Mouse (Mus musculus) lung, embryonic 15.5 days (tissue): ENCODE measurements at regions not wholly inside any gene's neighbourhood (a gene's known extent, or its start where the extent isn't known, plus 50 kb on each side); places are given as distances from the start of the nearest gene placed in this dataset.
A peak's percentile ranks its signal among the peaks of the same experiment; 100 is the strongest.
"Not testable (repeated sequence)": the region's sequence is repeated elsewhere in the genome, so short reads cannot be mapped to it uniquely, and the experiment has no call there.

Experiments
- ATAC-seq: fragments of 200-750 bp; cut with Nextera tagmentation; 2 replicates; pipeline ENCODE4 v1.8.0; 2017; ENCODE audit warnings: moderate number of reproducible peaks, borderline replicate concordance; ENCODE audit not compliant: low FRiP score, low TSS enrichment; ENCODE audit errors: extremely low read depth
- H3K27ac ChIP-seq: fragments of 300-500 bp; sonication (generic); 2 replicates; pipeline ENCODE4 v1.5.1; 2015; ENCODE audit warnings: moderate library complexity, mild to moderate bottlenecking, inconsistent platforms
- H3K27me3 ChIP-seq: fragments of 300-500 bp; sonication (generic); 2 replicates; pipeline ENCODE4 v1.6.1; 2015; ENCODE audit warnings: inconsistent platforms
- H3K36me3 ChIP-seq: fragments of 300-500 bp; sonication (generic); 2 replicates; pipeline ENCODE4 v1.6.1; 2015; ENCODE audit warnings: inconsistent platforms
- H3K4me1 ChIP-seq: fragments of 300-500 bp; sonication (generic); 2 replicates; pipeline ENCODE4 v1.6.1; 2015; ENCODE audit warnings: inconsistent platforms
- H3K4me2 ChIP-seq: fragments of 300-500 bp; sonication (generic); 2 replicates; pipeline ENCODE4 v1.6.1; 2015; ENCODE audit warnings: inconsistent platforms, mild to moderate bottlenecking, moderate library complexity
- H3K4me3 ChIP-seq: fragments of 300-500 bp; sonication (generic); 2 replicates; pipeline ENCODE4 v1.5.1; 2015; ENCODE audit warnings: mild to moderate bottlenecking, inconsistent platforms
- H3K9ac ChIP-seq: fragments of 300-500 bp; sonication (generic); 2 replicates; pipeline ENCODE4 v1.6.1; 2015; ENCODE audit warnings: inconsistent platforms
- H3K9me3 ChIP-seq: fragments of 300-500 bp; sonication (generic); 2 replicates; pipeline ENCODE4 v1.6.1; 2016; ENCODE audit warnings: inconsistent platforms
- whole genome bisulfite sequencing: fragments of 180-500 bp; shearing (Covaris S2); methylation state at CpG from one replicate; pipeline ENCODE4 v1.1.7; 2015; 5-methylcytosine and 5-hydroxymethylcytosine counted together

DNA sequence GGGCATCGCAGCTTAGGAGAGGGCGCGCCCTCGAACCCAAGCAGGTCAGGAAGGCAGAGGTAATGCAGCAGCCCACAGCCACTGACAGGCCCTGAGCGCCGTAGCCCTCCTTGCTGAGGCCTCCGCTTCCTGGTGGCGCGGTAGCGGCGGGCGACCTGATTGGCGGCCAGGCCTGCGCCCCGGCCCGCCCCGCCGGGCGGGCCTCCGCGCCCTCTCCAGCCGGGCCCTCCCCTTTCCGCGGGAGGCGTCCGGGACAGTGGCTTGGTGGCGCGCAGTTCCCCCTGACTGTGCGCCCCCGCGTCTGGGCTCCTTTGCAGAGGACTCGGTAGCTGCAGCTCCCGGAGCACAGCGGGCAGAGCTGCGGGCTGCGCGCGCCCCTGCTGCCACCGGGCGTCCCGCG lies 242.1 kb downstream of the Gm21863 start:
- Histone ChIP-seq H3K4me3 (peak overlapping the region; percentile 55), H3K9ac (peak overlapping the region; percentile 54), H3K4me2 (peak overlapping the region; percentile 49)
- ATAC-seq, H3K27me3 ChIP-seq, H3K36me3 ChIP-seq, H3K27ac ChIP-seq, H3K9me3 ChIP-seq, H3K4me1 ChIP-seq: not testable (repeated sequence)
- WGBS: 1% methylated on average over 21 of the region's 42 CpGs

DNA sequence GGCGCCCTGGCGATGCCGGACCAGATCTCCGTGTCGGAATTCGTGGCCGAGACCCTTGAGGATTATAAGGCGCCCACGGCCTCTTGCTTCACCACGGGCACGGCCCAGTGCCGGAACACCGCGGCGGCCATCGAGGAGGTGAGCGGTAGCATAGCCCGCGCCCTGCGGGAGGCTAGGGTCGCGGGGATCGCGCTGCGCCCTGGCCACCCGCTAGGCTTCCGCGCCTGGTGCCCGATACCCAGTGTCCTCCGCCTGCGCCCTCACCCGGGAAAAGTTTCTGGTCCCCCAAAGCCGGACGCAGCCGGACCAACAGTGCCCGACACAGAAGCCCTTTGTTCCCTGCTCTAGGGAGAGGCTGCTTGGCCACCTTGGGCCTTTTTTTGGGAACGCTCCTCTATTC lies 242.6 kb downstream of the Gm21863 start:
- Histone ChIP-seq H3K9ac (peak overlapping the region; percentile 54), H3K4me3 (peak overlapping the region; percentile 55), H3K4me2 (peak overlapping the region; percentile 49)
- H3K27me3 ChIP-seq, ATAC-seq, H3K4me1 ChIP-seq, H3K36me3 ChIP-seq, H3K27ac ChIP-seq, H3K9me3 ChIP-seq: not testable (repeated sequence)
- WGBS: 2% methylated on average over 36 of the region's 37 CpGs

DNA sequence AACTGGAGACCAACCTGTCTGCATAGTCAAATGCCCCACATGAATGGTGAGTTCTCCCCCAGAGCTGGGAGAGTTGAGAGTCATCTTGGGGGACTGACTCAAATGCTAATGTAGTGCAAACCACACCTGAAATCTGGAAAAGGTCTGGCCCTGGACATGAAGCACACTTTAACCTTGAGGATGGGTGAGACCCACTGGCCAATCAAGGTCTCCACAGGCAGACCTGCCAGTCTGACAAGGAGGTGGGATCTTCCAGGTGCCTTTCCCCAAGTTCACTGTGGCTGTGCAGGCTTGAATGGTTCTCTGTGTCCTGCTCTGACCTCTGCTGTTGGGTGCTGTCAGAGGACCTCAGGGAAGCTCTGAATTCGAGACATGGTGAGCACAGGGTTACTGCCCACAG lies 269.6 kb downstream of the Gm21863 start:
- H3K4me2 ChIP-seq: not testable (repeated sequence)
- 93% methylated on average over 1 of the region's 1 CpGs for WGBS
- H3K9me3 ChIP-seq: peaks cover 26% of the 10 kb centered on the region

DNA sequence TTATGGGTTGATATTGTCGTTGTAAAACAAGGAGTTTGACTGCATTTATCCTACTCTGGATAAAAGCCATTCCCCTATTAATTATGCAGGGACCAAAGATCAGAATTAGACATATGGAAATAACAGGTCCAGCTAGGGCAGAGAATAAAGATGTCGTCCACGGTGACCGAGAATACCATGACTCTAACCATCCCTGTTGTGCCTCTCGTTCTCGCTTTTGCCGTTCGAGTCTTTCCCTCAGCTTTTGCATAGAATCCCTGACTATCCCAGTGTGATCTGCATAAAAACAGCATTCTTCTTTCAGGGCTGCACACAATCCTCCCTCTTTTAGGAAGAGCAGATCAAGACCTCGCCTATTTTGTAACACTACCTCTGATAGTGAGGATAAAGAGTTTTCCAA lies 272.5 kb downstream of the Gm21863 start:
- not testable (repeated sequence) for H3K4me2 ChIP-seq, H3K9ac ChIP-seq, H3K27me3 ChIP-seq, H3K4me1 ChIP-seq, H3K36me3 ChIP-seq, H3K27ac ChIP-seq, ATAC-seq, H3K4me3 ChIP-seq
- peaks cover 54% of the 10 kb centered on the region for H3K9me3 ChIP-seq
- WGBS: 76% methylated on average over 9 of the region's 9 CpGs

More for the DNA sequence above, 269.6 kb downstream of the Gm21863 start:
- not testable (repeated sequence) for H3K4me3 ChIP-seq, H3K4me1 ChIP-seq, ATAC-seq, H3K9ac ChIP-seq, H3K36me3 ChIP-seq, H3K27ac ChIP-seq, H3K27me3 ChIP-seq

DNA sequence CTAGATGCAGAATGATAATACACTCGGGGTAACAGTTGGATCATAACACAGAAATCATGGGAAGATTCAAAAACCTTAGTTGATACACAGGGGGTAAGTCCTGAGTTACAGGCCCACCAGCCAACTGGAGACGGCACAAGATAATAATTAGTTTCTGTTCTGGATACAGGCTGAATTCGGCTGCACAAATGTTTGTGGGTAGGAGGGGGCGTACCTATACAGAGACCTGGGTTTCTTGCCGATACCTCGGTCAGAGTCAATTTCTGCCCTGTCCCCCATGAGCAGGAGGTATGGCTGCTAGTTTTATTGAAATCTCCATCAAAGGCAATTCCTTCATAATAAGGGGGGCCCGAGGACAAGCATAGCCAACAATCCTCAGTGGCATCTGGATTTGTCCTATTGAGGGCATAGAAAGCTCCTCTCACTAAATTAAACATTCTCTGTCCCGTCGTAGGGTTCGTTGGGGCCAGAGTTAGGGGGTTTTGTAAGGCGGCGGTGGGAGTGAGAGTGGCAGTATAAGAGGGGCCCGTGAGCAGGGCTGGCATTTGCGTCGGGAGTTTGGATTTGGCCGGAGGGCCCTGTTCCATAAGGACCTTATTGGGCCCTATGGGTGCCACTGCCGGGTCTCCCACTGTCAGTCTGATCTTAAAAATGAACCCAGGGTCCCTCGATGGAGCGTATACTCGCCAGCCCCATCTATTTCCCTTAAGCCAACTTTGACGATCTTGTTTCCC lies 273.3 kb downstream of the Gm21863 start:
- H3K36me3 ChIP-seq, H3K9ac ChIP-seq, H3K4me1 ChIP-seq, ATAC-seq, H3K27me3 ChIP-seq, H3K4me3 ChIP-seq, H3K27ac ChIP-seq, H3K4me2 ChIP-seq: not testable (repeated sequence)
- peaks cover 62% of the 10 kb centered on the region for H3K9me3 ChIP-seq
- 71% methylated on average over 21 of the region's 21 CpGs for WGBS

DNA sequence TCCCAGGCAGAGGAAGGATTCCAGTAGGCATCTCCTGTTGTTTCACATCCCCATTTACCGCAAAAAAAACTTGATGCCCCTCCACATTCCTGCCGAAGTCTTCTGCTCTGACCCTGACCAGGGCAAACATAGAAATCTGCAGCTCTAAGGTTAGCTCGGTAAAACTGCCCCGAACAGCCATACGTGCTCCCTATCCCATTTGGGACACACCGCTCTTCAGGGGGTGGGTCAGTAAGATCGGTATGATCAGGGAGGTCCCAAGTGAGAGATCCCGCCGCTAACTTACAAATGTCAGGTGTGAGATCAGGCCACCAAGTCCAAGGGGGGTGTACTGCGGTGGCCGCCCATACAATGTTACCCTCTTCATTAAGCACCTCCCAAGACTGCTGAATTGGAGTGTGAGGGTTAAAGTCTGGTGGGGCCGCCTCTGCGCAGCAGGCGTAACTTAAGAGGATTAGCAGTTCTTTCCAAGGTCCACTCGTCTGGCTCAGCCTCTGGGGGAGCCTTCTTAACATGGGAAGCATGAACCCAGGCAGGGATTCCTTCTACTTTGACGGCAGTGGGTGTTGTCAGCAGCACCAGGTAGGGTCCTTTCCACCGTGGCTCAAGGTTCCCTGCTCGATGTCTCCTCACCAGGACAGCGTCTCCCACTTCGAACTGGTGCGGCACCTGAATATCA lies 274.2 kb downstream of the Gm21863 start:
- not testable (repeated sequence) for H3K9ac ChIP-seq, H3K27ac ChIP-seq, H3K27me3 ChIP-seq, H3K4me3 ChIP-seq, H3K4me2 ChIP-seq, H3K36me3 ChIP-seq, ATAC-seq, H3K4me1 ChIP-seq
- peaks cover 71% of the 10 kb centered on the region for H3K9me3 ChIP-seq
- WGBS: 62% methylated on average over 21 of the region's 21 CpGs

DNA sequence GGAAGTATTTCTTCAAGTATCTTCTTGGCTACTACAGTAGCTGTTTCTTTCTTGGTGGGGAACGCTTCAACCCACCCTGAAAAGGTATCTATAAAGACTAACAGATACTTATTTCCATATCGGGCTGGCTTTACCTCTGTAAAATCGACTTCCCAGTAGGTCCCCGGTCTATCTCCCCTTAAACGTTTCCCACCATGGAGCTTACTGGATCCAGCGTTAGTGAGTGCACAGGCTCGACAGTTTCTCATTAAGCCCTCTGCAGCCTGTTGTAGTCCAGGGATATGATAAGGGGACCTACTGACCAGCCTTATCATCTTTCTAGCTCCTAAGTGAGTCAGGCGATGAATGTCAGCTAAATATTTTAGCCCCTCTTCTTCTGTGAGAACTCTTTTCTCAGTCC lies 275.1 kb downstream of the Gm21863 start:
- not testable (repeated sequence) for ATAC-seq, H3K27ac ChIP-seq, H3K4me1 ChIP-seq, H3K4me3 ChIP-seq, H3K9ac ChIP-seq, H3K27me3 ChIP-seq, H3K4me2 ChIP-seq
- WGBS: 70% methylated on average over 8 of the region's 8 CpGs
- peaks cover 75% of the 10 kb centered on the region for H3K9me3 ChIP-seq
- peaks cover 10% of the 10 kb centered on the region; the same call in 1 of the 2 replicates for H3K36me3 ChIP-seq

DNA sequence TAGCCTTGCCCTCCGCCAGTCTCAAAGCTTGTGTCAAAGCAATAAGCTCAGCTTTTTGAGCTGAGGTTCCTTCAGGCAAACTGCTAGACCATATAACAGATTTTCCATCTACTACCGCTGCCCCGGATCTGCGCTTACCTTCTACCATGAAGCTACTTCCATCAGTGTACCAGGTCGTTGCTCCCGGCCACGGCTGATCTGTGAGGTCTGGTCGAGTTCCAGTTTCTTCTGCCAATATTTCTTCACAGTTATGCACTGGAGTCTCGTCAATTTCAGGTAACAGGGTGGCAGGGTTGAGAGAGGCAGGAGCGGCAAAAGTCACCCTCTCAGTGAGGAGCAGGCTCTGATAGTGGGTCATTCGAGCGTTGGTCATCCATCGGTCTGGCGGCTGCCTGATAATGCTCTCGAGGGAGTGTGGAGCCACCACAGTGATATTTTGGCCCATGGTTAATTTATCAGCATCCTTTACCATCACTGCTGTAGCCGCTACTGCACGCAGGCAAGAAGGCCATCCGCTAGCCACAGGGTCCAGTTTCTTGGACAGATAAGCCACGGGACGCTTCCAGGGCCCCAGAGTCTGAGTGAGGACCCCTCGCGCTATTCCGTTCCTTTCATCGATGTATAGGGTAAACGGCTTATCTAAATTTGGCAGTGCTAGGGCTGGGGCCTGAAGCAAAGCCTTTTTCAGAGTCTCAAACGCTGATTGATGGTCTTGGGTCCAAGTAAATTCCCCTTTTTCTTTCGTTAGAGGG lies 276.0 kb downstream of the Gm21863 start:
- ATAC-seq: no peak
- Histone ChIP-seq H3K4me2 (no peak overlapping the region), H3K9ac (no peak overlapping the region), H3K4me3 (no peak overlapping the region), H3K27me3 (no peaks in the 10 kb centered on the region), H3K4me1 (no peaks in the 10 kb centered on the region), H3K36me3 (peaks cover 10% of the 10 kb centered on the region; the same call in 1 of the 2 replicates), H3K9me3 (peaks cover 75% of the 10 kb centered on the region), H3K27ac (no peak overlapping the region)
- 63% methylated on average over 27 of the region's 27 CpGs for WGBS

DNA sequence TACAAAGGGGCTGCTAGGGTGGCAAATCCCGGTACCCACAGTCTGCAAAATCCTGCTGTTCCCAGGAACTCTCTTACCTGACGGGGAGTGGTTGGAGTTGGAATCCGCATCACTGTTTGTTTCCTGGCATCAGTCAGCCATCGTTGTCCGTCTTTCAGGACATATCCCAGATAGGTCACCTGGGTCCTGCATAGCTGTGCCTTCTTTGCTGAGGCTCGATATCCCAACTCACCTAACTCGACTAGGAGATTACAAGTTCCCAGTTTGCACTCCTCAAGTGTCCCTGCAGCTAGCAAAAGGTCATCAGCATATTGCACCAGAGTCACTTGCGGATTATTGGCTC lies 276.6 kb downstream of the Gm21863 start:
- WGBS: 60% methylated on average over 8 of the region's 8 CpGs
- Histone ChIP-seq H3K9ac (no peak overlapping the region), H3K4me2 (no peak overlapping the region), H3K9me3 (peaks cover 75% of the 10 kb centered on the region), H3K27me3 (no peaks in the 10 kb centered on the region), H3K4me1 (no peaks in the 10 kb centered on the region), H3K27ac (no peak overlapping the region), H3K4me3 (no peak overlapping the region), H3K36me3 (peaks cover 10% of the 10 kb centered on the region; the same call in 1 of the 2 replicates)
- ATAC-seq: no peak

DNA sequence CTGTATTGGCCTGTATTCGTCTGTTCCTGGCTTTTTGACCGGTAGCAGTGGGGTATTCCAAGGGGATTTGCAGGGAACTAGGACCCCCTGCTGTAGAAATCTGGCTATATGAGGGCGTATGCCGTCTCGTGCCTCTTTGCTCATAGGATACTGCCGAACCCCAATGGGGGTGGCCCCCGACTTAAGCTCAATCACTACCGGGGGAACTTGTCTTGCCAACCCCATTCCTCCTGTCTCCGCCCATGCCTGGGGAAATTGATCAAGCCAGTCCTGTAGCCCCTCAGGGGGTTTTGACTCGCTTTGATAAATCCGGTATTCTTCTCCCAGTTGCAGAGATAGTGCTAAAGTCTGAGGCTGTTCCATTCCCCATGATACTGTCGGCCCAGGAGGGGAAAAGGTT lies 277.2 kb downstream of the Gm21863 start:
- Histone ChIP-seq H3K27me3 (no peaks in the 10 kb centered on the region), H3K4me3 (no peak overlapping the region), H3K36me3 (peaks cover 10% of the 10 kb centered on the region; the same call in 1 of the 2 replicates), H3K4me2 (no peak overlapping the region), H3K9ac (no peak overlapping the region), H3K27ac (no peak overlapping the region), H3K9me3 (peaks cover 75% of the 10 kb centered on the region), H3K4me1 (no peaks in the 10 kb centered on the region)
- peak; percentile 48; the same call in 1 of the 2 replicates for ATAC-seq
- WGBS: 66% methylated on average over 12 of the region's 12 CpGs

DNA sequence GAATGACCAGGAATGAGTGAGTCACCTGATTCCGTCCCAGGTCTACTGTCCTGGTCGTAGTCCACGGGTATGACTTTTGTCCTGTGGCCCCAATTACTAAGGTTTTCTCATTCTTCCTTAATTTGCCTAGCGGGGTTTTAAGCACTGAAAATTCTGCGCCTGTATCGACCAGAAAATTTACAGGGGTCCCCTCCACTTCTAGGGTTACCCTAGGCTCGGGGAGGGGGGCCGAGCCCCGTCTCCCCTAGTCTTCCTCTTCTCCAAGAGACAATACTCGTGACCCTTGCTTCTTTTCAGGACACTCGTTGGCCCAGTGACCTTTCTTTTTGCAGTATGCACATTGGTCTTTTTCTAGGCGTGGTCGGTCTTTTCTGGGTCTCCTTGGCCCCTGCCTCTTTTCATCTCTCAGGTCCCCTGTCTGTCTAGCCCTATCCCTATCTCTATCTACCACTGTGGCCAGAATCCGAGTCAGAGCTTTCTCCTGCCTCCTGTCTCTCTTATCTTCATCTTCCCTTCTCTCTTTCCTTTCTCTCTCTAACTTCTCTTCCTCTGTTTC lies 277.8 kb downstream of the Gm21863 start:
- H3K4me3 ChIP-seq: no peak overlapping the region
- no peaks in the 10 kb centered on the region for H3K27me3 ChIP-seq
- ATAC-seq: 0 out of 2 replicates have a peak, but pooled peaks have one; percentile 24
- H3K27ac ChIP-seq: no peak overlapping the region
- H3K4me2 ChIP-seq: no peak overlapping the region
- H3K9ac ChIP-seq: no peak overlapping the region
- peaks cover 10% of the 10 kb centered on the region; the same call in 1 of the 2 replicates for H3K36me3 ChIP-seq
- WGBS: 60% methylated on average over 14 of the region's 14 CpGs
- no peaks in the 10 kb centered on the region for H3K4me1 ChIP-seq
- H3K9me3 ChIP-seq: peaks cover 70% of the 10 kb centered on the region
